Mouse (Mus musculus): ENCODE data around the gene Bcar3.
"Not testable (repeated sequence)": the region's sequence is repeated elsewhere in the genome, so short reads cannot be mapped to it uniquely, and the experiment has no call there.

The Bcar3 gene

DNA sequence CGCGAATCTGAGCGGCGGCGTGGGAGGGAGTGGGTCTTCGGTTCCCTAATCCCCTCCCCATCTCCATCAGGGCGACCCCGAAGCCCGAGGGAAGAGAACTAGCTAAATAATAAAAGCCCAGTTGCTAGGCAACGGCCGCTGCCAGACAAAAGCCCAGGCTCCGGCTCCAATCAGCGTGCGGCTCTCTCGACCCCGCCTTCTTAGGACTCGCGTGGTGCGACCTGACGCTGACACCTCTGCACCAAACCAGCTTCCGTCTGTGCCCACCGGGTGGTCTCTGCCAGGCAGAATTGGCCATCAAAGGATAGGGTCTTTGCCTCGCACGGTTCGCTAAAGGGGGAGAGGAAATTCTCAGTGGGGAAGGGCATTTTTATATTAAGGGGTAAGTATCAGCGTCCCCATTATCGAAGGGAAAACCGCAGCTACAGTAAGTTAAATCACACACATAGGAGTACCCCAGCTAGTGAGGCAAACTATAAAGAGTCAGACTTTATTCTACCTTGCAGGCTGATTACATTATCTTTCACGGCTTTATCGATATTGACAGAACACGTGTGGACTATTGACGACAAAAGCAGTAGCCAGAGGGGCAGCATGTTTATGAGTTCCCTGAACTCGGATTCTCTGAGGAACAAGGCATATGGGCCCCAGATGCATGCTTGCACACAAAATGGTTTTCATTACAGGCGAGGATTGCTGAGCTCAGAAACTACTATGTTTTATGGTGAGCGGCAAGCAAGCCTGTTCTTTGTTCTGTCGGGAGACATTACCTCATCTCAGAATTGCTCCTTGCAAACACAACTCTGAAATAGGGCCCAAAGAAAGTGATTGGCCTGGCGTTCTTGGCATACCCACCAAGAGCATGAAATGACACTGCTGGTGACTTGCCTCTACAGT is at the start of gene Bcar3:
Gene Bcar3 (plus strand): TSS at position 183 of the 897 bp plus-strand sequence.
- DNase-seq (ENCODE audit: low spot score): peak; percentile 97

DNA sequence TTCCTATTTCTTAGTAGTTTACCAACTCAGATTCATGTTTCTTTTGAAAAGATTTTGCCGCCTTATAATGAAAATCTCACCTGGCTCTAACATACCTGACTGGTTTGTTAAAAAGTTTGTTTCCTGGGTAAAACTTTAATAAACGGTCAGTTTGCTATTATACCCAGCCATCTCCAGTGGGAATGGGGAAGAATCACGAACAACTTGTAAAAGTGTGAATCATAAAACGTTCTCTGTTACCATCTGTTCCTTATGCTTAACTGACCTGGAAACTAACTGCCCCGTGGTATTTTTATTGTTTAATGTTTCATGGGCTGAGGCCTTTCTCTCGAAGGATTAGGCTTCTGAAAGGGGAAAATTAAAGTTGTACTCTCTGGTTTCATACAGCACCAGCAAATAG is 49.2 kb upstream of the Bcar3 start:
- no peak for DNase-seq (ENCODE audit: low spot score)

DNA sequence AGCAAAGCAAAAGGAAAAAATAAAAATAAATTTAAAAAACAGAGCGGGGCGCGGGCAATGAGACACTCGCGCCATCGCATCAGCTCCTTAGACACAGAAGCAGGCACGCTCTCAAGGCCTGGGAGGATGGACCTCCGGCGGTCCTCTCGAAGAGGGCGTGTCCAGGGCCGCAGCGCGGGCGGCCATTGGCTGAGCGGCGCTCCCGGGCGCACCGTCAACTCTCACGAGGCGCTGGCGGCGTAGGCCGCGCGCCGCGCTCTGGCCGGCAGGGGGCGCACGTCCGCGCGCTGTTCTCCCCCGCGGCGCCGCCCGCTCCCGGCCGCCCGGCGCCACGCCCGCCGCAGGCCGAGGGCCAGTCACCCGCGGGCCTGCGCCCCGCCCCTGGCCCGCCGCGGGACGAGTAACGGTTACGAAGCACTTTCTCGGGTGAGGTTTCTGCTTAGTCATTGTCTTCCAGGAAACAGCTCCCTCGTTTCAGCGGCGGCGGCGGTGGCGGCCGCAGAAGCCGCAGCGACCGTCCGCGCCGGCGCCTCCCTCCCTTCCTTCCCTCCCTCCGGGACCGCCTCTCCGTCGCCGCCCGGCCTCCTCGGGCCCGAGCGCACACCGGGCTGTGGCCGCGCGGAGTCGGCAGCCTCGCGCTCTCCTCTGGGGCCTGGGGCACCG is 48.6 kb upstream of the Bcar3 start, which contains the start of gene Gclm:
Gene Gclm (plus strand): TSS at position 343 of the 663 bp plus-strand sequence.
- peak; percentile 96 for DNase-seq (ENCODE audit: low spot score)

DNA sequence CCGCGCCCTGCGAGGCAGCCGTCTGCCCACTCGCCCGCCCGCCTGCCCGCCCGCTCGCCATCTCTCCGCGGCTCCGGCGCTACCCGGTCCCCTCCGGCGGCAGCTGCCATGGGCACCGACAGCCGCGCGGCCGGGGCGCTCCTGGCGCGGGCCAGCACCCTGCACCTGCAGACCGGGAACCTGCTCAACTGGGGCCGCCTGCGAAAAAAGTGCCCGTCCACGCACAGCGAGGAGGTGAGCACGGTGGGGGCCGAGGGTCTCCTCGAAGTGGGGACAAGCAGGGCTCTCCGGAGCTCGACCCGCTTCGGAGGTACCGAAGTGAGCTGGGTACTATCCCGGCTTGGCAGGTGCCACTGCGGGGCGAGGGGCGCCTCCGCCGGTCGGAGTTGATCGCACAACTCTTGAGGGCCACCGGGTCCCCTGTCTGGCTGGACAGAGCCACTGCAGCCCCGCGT is 48.0 kb upstream of the Bcar3 start:
- DNase-seq (ENCODE audit: low spot score): peak; percentile 73

DNA sequence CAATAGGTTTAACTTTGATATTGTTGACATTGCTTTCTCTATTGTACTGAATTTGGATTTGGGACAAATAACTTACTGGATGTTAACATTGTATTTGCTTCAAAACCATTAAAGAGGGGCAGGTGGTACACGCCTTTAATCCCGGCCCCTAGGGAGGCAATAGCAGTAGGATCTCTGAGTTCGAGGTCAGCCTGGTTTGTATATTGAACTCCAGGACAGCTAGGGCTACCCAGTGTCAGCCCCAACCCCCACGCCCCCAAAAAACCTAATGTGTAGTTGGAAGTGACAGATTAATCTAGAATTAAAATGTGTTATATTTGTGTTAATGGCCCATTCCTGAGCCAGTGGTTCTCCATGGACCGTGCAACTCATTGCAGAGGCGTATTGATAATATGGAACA is 47.5 kb upstream of the Bcar3 start:
- DNase-seq (ENCODE audit: low spot score): peak; percentile 28

DNA sequence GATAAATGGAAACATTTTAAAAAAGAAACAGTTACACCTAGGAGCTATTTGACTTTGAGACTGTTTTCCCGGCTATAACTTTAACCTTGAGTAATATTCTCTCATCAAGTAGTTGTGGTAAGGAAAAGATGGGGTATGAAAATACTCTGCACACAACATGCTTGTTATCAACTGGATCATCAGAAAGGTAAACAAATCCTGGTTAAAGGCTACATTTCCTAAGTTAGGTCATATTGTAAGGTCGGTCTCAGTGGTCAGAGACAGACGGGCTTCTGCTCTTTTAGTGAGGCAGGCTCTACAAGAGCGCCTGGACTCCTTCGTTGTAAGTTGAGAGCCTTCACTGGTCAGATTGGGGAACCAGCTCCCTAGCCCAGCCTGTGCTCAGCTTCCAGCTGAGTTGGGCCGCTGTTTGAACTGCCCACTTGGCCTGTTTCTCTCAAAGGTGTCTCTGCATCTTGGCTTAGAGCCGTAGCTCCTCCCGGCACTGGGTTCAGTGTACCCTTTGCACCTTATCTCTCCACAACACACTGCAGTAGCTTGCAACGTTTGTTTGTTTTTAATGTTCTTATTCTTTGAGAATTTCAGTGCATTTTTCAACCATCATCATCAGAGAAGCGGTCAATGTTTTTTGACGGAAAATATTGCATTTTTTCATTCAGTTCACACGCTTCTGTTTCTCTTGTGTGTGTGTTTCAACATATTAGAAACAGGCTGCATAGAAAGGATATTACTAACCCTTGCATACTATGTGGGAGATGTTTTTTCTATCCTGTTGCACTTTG is 46.8 kb upstream of the Bcar3 start:
- DNase-seq (ENCODE audit: low spot score): peak; percentile 24

DNA sequence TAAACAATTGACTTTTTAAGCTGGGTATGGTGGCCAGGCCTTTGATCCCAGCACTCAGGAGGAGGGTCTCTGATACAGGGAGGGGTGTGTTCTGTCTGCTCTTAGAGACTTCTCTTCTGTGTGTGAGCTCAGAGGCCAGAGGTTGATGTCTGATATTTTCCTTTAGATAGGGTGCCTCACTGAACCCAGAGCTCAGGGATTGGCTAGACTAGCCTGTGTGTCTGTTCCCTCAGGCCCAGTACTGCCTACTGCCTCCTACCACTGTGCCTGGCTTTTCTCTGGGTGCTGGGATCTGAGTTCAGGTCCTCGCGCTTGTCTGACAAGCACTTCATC is 46.2 kb upstream of the Bcar3 start:
- DNase-seq (ENCODE audit: low spot score): no peak

DNA sequence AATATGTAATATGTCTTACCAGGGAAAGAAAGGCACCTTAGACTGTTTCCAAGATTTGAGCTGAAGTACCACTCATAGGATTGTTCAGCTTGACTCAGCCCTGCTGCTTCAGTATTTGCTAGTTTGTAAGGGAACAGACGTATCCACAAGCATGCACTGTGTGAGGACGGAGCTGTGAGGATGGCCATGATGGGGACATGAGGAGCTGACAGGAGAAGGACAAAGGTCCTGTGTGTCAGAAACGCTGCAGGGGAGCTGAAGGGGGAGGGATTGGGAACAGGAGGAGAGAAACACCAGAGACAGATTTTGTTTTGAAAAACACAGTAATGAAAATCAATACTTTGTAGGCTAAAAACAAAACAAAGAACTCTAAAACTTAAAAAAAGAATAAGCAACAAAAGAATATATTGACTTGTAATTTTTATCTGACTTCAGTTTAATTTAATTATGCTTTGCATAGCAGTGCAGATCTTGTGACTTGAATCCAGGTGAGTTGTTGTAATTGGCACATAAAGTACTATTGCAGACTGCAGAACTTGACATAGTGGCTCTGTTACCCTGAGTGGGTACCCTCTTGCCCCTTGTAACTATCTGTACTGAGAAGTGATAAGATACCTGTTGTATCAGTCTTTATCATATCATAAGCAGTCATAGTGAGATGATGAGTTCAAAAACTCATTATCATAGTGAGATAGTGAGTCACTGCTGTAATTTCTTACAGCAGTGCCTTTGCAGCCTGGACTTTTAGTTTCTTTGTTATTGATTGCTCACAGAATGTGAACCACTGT is 41.3 kb upstream of the Bcar3 start:
- DNase-seq (ENCODE audit: low spot score): no peak

DNA sequence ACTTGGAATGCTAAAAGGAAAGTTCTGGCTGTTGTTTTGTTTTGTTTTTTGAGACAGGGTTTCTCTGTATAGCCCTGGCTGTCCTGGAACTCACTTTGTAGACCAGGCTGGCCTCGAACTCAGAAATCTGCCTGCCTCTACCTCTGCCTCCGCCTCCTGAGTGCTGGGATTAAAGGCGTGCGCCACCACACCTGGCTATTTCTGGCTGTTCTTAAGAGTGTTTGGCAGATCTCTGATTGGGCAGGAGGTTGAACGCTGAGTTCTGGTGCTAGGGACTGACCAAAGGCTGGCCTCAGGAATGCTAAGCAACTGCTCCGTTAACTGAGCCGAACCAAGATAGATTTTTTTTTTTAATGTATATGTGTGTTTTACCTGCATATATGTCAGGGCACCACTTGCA is 39.9 kb upstream of the Bcar3 start:
- DNase-seq (ENCODE audit: low spot score): not testable (repeated sequence)

DNA sequence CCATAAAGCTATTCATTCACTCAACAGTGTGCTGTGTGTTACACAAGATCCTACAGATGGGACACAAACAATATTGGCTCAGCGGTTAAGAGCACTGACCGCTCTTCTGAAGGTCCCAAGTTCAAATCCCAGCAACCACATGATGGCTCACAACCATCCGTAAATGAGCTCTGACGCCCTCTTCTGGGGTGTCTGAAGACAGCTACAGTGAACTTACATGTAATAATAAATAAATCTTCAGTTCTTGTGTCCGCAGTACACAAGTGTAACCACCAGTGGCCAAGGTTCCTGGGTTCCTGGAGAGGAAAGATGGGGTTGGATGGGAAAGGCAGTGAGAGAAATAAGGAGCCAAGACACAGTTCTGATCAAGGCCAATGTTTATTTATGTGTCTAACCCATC is 23.9 kb upstream of the Bcar3 start:
- no peak for DNase-seq (ENCODE audit: low spot score)

DNA sequence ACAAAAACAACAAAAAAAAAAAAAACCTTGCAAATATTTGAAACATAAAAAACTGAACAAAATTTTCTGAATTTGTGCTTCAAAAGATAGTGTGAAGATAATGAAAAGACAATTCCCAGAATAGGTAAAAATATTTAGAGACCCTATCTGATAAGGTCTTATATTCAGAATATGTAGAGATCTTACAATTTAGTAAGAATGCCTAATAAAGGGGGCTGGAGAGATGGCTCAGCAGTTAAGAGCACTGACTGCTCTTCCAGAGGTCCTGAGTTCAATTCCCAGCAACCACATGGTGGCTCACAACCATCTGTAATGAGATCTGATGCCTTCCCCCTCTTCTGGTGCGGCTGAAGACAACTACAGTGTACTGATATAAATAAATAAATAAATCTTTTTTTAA is 21.4 kb upstream of the Bcar3 start:
- DNase-seq (ENCODE audit: low spot score): not testable (repeated sequence)

DNA sequence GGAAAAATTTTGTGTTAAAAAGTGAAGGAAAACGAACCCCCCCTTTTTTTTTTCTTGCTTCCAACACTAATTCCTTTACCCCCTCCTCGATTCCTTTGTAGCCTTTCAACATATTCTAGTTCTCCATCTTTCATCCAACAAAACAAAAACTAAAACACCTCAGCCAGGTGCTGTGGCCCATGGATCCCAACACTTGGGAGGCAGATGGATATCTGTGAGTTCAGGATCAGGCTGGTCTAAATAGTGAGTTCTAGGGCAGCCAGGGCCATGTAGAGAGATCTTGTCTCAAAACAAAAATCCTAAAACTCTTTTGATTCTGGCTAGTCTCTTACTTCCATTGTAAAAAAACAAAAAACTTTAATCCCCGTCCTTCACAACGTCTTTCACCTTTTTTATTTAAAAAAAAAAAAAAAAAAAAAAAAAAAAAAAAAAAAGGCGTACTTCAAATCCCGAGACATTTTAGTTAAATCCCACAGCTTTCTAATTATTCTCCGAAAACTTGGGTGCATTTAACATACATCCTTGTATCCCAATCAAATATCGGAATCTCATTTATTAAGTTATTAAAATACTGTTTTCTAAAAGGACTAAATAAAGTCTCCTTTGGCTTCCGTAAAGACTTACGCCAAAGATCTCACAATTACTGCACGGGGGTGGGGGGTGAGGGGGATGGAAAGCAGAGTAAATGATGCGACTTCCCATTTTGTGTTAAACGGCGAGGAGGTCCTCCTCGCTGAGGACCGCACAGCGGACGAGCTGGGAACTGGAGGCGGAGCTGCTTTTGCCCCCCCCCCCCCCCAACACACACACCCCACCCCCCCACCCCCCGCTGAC is 20.3 kb upstream of the Bcar3 start:
- DNase-seq (ENCODE audit: low spot score): peak; percentile 27

DNA sequence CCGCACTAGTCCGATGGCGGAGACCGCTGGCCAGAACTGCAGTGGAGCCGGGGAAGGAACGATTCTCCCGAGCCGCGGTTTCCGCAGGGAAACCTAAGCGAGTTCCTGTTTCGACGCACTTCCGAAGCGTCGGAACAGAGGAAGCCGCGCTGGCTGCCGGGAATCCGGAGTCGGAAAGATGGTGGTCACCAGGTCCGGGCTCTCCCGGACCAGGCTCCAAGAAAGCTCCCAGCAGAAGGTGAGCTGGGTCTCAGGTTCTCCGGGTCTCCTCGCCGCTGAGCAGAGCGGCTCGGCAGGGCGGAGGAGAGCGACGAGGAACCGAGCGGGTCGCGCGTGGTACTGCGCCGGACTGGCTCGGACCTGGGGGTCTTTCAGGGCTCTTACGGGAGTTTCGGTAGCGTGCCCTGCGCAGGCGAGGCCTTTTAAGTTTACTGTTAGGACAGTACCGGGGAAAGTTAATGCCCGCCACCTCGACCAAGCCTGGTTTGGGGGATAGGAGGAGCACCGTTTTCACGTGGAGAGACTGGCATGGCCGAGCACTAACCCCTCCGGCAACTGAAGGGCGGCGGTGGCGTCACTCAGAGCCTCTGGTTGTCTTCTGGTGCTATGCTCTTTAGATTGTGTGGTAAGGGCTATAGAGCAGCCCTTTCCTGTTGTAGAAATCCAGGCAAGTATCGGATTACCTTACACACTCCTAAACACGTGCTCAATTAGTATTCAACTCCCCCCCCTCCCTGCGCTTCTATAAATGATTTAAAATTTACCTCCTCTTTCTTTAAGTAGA is 19.5 kb upstream of the Bcar3 start, which contains the start of gene Dnttip2:
Gene Dnttip2 (plus strand): TSS at position 148 of the 784 bp plus-strand sequence.
- peak; percentile 97 for DNase-seq (ENCODE audit: low spot score)

DNA sequence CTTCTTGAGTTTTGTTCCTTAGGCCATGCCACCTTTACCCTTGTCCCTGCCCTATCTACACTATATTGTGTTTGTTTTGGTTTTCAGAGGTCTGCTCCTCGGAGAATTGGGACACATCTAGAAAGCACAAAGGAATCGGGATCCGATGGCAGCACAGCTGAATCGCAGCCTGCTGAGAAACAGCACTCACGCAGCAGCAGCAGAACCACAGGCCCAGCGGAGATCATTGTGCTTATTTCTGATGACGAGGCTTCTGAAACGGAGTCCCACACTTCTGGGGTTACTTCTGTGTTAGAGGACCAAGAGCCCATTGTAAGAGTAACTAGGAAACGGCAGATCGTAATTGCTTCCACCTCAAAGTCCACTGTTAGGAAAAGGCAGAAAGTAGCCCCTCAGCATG is 18.8 kb upstream of the Bcar3 start:
- DNase-seq (ENCODE audit: low spot score): no peak

DNA sequence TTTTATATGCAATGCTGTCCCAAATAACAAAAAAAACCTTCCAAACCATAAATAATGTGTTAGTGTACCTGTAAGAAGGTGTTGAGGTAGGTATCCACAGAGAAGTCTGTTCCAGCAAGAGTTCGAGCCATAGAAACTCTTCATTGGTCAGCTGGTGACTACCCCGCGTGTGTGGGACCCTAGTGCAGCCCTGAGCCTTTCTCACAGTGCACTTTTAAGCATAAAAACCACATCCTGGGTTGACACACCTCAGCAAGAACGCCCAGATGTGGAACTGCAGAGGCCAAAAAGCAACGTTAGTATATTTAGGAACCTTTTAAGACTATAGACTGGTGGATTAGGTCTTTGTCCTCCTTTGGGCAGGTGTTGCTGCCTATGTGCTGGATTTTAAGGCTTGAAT is 6.7 kb upstream of the Bcar3 start:
- DNase-seq (ENCODE audit: low spot score): no peak

DNA sequence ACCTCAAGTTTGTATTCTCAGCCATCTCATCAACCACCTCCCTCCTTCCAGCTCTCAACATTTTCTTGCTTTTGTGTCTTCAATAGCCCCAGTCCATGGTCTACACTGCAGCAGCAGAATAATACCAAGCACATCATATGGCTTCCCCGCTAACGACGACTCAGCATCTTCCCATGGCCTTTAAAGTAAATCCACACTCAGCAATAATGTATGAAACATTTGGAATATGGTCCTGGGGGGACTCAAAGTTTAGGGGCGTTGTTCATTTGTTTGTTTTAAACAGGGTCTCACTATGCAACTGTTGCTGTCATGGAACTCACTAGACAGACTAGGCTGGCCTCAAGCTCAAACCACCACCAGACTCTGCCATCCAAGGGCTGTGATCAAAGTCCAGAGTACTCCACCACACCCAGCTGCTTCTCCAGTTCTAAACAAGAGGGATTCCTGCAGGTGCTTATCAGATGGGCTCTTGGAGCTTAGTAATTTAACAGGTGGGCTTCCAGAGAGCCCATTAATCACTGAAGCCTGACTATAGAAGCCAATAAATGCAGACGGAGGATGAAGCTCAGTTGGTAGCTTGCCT is 5.2 kb upstream of the Bcar3 start:
- no peak for DNase-seq (ENCODE audit: low spot score)

DNA sequence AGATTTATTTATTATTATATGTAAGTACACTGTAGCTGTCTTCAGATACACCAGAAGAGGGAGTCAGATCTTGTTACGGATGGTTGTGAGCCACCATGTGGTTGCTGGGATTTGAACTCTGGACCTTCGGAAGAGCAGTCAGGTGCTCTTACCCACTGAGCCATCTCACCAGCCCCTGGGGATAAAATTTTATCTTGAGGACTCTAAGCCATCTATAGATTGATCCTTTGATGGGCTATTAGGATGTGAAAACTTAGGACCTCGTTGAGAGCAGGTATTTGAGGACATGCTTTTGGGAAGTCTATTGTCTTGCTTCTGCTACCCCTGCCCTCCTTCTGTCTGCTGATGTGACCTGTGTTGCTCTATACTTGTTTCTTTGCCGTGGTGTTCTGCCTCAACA is 4.6 kb upstream of the Bcar3 start:
- DNase-seq (ENCODE audit: low spot score): not testable (repeated sequence)

DNA sequence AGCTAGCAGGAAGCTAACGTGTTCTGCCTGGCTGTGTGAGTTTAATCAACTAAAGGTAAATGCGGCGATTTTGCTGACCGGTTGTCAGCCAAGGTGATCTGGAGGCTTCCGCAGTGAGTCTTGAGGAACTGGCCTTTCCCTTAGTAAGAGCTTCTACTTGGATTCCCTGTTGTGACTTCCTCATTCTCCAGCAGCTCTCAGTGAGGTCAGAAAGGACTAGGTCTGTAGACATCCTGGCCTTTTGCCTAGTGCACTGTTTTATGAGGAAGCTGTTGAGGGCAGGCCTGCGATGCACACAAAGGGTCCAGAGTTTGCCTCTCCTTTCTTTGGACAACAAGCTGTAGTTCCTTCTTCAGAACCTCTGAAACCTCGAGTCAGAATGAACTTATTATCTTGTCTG is 3.2 kb upstream of the Bcar3 start:
- no peak for DNase-seq (ENCODE audit: low spot score)

DNA sequence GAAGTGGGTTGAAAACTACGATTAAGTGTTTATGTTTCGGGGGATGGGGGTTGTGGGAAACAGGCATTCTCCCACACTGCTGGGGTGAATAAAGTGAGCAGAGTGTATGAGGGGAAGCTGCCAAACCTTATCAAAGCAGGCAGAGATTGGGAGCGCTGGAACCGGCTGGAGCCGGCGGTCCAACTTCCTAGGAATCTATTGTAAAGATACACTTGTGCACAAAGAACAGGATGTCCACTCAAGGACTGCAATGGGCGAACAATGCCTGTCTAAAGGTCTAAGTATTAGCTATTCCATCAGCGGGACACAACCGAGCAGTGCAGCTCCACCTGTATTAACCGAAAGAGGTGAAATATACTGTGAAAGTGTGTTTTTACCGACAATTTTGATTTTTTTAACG is 2.1 kb upstream of the Bcar3 start:
- DNase-seq (ENCODE audit: low spot score): no peak
